Mouse (Mus musculus) embryo, embryonic 11.5 days (tissue): ENCODE results near the gene Syap1.
"Not testable (repeated sequence)": the region's sequence is repeated elsewhere in the genome, so short reads cannot be mapped to it uniquely, and the experiment has no call there.

ENCODE experiments used
- DNase-seq: peaks from one replicate; pipeline ENCODE4 v3.0.0-alpha.2; 2012; ENCODE audit warnings: low read depth, low spot score

Gene Syap1

DNA sequence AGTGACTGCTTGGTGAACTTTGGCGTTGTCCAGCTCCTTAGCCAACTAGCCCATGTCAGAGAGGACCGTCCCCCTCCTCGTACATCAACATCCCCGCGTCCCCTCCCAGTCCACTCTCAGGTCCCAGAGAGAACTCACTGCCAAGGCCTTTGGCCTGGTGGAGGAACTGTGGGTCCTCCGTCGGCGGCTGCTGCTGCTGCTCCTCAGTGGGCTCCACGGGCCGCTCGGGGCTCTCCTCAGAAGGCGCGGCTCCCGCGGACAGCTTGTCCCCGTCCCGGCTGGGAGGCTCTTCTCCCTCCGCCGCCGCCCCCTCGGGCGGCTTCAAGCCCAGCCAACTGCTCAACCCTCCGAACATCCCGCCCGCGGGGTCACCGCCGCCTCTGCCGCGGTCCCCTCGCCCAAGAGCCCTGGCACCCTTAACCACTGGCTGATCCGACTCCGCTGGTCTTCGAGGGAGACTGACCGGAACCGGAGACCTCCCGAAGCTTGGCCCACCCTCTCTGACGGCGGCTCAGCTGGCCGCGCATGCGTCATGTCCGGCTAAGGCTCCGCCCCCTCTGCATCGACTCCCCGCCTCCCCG, at the start of gene Syap1:
TSS of gene Syap1 (minus strand) at position 517 of the 581 bp plus-strand sequence.
- DNase-seq: peak; percentile 70

- DNase-seq: no peak
These were observed 43.2 kb upstream of the Syap1 start for GRCm38 (mm10) chrX:162931467-162931866.

- no peak for DNase-seq
These were observed 33.4 kb upstream of the Syap1 start for GRCm38 (mm10) chrX:162921487-162922125.

GRCm38 (mm10) chrX:162915697-162916096, 27.4 kb upstream of the Syap1 start:
- DNase-seq: peak; percentile 32

DNA sequence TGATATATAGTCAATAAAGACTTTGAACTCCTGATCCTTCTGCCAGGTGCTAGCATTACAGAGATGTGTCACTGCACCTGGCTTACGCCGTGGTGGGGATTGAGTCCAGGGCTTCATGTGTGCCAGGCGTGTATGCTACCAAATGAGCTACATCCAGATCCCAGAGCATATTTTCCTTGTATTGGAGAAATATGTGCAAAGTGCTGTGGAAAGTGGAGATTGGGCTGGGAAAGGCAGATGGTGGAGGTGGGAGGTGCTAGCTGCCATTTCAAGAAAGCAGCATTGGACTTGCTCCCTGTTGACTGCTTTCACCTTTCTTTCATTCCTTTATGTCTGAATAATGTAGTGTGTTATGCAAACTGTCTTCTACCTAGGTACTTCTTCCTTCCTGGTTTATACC, 25.4 kb upstream of the Syap1 start:
- no peak for DNase-seq

GRCm38 (mm10) chrX:162907554-162907953, 19.3 kb upstream of the Syap1 start:
- no peak for DNase-seq

GRCm38 (mm10) chrX:162902040-162902734, 13.9 kb upstream of the Syap1 start:
- no peak for DNase-seq

- DNase-seq: peak; percentile 32
These were observed 13.3 kb upstream of the Syap1 start for GRCm38 (mm10) chrX:162901371-162902039.

- DNase-seq: no peak
These were observed 12.7 kb upstream of the Syap1 start, which contains the start of gene Ctps2 for GRCm38 (mm10) chrX:162900938-162901337. TSS of gene Ctps2 (plus strand) at chrX:162901238.

GRCm38 (mm10) chrX:162888575-162889223, 452 bp upstream of the Syap1 start:
- not testable (repeated sequence) for DNase-seq

DNA sequence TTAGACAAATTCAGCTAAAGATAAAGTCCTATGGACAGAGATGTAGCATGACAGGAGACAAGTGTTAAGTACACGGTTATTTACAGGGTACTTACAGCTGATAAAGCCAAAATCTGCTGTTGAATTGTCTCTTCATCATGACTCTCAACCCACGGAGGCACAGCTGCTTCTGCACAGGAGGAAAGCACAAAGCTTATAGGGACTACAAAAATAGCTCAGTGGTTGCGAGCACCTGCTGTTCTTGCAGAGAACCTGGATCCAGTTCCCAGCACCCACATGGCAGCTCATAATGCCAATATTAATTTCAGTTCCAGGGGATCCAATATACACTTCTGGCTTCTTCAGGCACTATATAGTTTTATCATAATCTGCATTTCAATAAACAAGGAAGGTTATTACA, 10.0 kb downstream of the Syap1 start:
- DNase-seq: no peak

GRCm38 (mm10) chrX:162873761-162874160, 14.5 kb downstream of the Syap1 start:
- no peak for DNase-seq

GRCm38 (mm10) chrX:162871734-162872517, 16.3 kb downstream of the Syap1 start:
- no peak for DNase-seq

DNA sequence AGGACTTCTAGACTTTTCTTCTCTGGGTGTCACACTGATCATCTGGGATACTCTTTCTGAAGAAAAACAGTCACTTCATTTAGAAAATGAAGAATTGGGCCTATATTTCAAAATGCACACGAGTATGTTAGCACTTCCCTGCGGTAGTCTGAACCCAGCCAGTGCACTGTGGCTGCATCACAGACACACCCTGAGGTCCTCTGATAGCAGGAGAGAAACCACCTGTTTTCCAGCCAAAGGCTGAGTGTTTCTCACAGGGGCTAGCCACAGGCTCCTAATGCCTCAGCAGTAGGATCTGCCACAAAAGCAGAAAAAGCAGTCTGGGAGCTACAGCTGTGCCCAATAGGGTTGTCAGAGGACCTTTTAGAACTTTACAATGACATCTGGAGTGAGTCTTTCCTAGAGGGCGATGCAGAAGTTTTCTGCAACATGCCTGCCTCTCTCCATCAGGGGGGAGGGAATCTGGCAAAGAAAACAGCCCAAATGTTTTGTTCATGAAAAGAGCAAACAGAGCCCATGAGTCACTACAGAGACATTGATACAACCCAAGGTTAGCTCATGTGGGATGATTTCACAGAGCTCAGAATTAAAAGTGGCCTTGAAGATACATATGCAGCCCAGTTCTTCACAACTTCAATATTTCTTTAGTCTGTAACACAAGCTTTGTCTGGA, 19.8 kb downstream of the Syap1 start:
- no peak for DNase-seq

DNA sequence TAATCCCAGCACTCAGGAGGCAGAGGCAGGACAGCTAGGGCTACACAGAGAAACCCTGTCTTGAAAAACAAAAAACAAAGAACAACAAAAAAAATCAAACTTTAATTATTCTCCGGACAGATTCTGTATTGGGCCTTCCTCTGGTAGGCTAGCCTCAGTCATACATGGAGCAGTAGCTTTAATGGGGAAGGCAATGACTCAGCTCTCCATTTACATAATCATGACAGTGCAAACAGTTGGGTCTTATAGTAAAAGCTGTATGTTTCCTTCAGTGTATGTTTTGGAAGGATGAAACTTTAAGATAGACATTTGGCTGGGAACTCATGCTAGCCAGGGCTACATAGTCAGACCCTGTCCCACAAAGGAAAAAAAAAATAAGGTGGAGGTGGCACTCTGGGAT, 39.6 kb downstream of the Syap1 start:
- DNase-seq: no peak

GRCm38 (mm10) chrX:162845531-162845930, 42.7 kb downstream of the Syap1 start:
- no peak for DNase-seq

GRCm38 (mm10) chrX:162844447-162845100, 43.7 kb downstream of the Syap1 start:
- DNase-seq: no peak

DNA sequence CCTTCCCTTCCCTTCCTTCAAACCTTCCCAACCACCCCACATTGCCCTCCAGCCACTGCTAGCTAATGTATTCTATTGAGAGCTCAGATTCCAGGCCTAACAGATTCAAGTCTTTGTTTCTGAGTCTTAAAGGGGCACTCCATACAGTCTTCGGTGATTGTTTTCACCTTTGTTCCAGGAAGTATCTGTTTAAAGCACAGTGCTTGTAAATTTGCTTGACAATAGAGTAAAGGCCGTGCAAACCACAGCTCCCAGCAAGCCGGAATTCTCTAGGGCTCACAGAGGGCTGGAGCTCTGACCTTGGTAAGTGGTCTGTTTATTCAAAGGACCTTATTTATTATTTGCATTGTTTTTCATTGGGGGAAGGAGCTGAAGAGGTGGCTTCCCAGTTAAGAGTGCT, 56.1 kb downstream of the Syap1 start:
- no peak for DNase-seq

- no peak for DNase-seq
These were observed 56.7 kb downstream of the Syap1 start for GRCm38 (mm10) chrX:162831542-162831941.

- DNase-seq: no peak
These were observed 57.2 kb downstream of the Syap1 start for GRCm38 (mm10) chrX:162831036-162831435.
